Mouse (Mus musculus) heart, adult 18-20 months (tissue): ENCODE data around the gene Stx12. TPM values are rescaled to one million over a fixed set of nuclear protein-coding genes. Genes with fewer than 3 reads are reported as not detected.
"Not testable (repeated sequence)": the region's sequence is repeated elsewhere in the genome, so short reads cannot be mapped to it uniquely, and the experiment has no call there.

Experiments
- DNase-seq, 2 experiments: peaks; one replicate each; pipeline ENCODE4 v3.0.0; 2021 to 2022; ENCODE audit warnings: mixed read lengths in 1 of 2
- long read RNA-seq, 2 experiments: library from polyadenylated mRNA; stranded (forward); transcript quantifications; one replicate each; pipeline ENCODE4 v2.0.0; 2021
- total RNA-seq, 2 experiments: library from RNA; stranded (reverse); gene quantifications; 2 replicates each; pipeline ENCODE4 v1.2.3; 2021

The Stx12 gene
- 10 to 100 TPM; 32.6 to 33.8 TPM for total RNA-seq
- long read RNA-seq, experiment 1, transcript Stx12-201 (9 exons, 2,934 nt) = major isoform, 37 of 37 reads
- long read RNA-seq, experiment 1, partial matches to known transcripts = 0 of 37 reads
- long read RNA-seq, experiment 1, other reads (novel, unspliced or antisense) = 0 of 37 reads
- long read RNA-seq, experiment 2, transcript Stx12-201 (9 exons, 2,934 nt) = major isoform, 12 of 13 reads
- long read RNA-seq, experiment 2, partial matches to known transcripts = 0 of 13 reads
- long read RNA-seq, experiment 2, other reads (novel, unspliced or antisense) = 1 of 13 reads

- DNase-seq = peak; percentile 92 to 94
Measured at GRCm38 (mm10) chr4:132884064-132884843, at the start of gene Stx12. Gene Stx12, minus strand, starts transcription at chr4:132884509.

- no peak for DNase-seq
Measured at GRCm38 (mm10) chr4:132932752-132933404, 48.6 kb upstream of the Stx12 start.

- peak; percentile 37 to 78 for DNase-seq
Measured at GRCm38 (mm10) chr4:132930784-132931183, 46.5 kb upstream of the Stx12 start.

- not testable (repeated sequence) for DNase-seq
Measured at GRCm38 (mm10) chr4:132926520-132926919, 42.2 kb upstream of the Stx12 start.

GRCm38 (mm10) chr4:132922558-132923008 lies 38.3 kb upstream of the Stx12 start, which contains the start of gene Fam76a:
Gene Fam76a, minus strand, starts transcription at chr4:132922558.
- peak; percentile 100 for DNase-seq

GRCm38 (mm10) chr4:132922061-132922530 lies 37.8 kb upstream of the Stx12 start:
- DNase-seq = peak in 1 of 2 experiments; percentile 67

GRCm38 (mm10) chr4:132921488-132921887 lies 37.2 kb upstream of the Stx12 start:
- no peak for DNase-seq

GRCm38 (mm10) chr4:132920171-132920570 lies 35.9 kb upstream of the Stx12 start:
- no peak for DNase-seq

- not testable (repeated sequence) for DNase-seq
Measured at GRCm38 (mm10) chr4:132918493-132918892, 34.2 kb upstream of the Stx12 start.

- DNase-seq = no peak
Measured at GRCm38 (mm10) chr4:132912156-132912555, 27.8 kb upstream of the Stx12 start.

GRCm38 (mm10) chr4:132905843-132906360 lies 21.6 kb upstream of the Stx12 start:
- DNase-seq = peak; percentile 21 to 23

GRCm38 (mm10) chr4:132904765-132905309 lies 20.5 kb upstream of the Stx12 start:
- peak; percentile 77 to 84 for DNase-seq

- no peak for DNase-seq
Measured at GRCm38 (mm10) chr4:132904071-132904470, 19.8 kb upstream of the Stx12 start.

- no peak for DNase-seq
Measured at GRCm38 (mm10) chr4:132898197-132898596, 13.9 kb upstream of the Stx12 start.

GRCm38 (mm10) chr4:132894402-132894801 lies 10.1 kb upstream of the Stx12 start:
- no peak for DNase-seq

GRCm38 (mm10) chr4:132884844-132885374 lies 600 bp upstream of the Stx12 start:
- no peak for DNase-seq

GRCm38 (mm10) chr4:132883561-132884063 lies 697 bp downstream of the Stx12 start:
- peak; percentile 22 to 47 for DNase-seq

GRCm38 (mm10) chr4:132874363-132875097 lies 9.8 kb downstream of the Stx12 start:
- DNase-seq = no peak

GRCm38 (mm10) chr4:132873481-132874362 lies 10.6 kb downstream of the Stx12 start:
- DNase-seq = peak in 1 of 2 experiments; percentile 11

GRCm38 (mm10) chr4:132871116-132871515 lies 13.2 kb downstream of the Stx12 start:
- DNase-seq = no peak
